Mouse (Mus musculus) myocyte (in vitro differentiated cells): Measurements from ENCODE around the gene Phf6.
"Not testable (repeated sequence)": the region's sequence is repeated elsewhere in the genome, so short reads cannot be mapped to it uniquely, and the experiment has no call there.

ENCODE experiments used
- MAX ChIP-seq: IDR thresholded peaks from one replicate; pipeline ENCODE4 v1.6.1; 2011; ENCODE audit warnings: low read depth, mild to moderate bottlenecking, control low read depth
- MYOG ChIP-seq, 3 experiments: IDR thresholded peaks; one replicate each; pipeline ENCODE4 v1.6.1; 2011; ENCODE audit warnings: control low read depth in 2 of 3, low read depth in 2 of 3, mild to moderate bottlenecking in 2 of 3; ENCODE audit not compliant: insufficient read length in 2 of 3, control insufficient read depth in 1 of 3, insufficient read depth in 1 of 3
- POLR2A ChIP-seq: IDR thresholded peaks from one replicate; pipeline ENCODE4 v1.6.1; 2011; ENCODE audit warnings: low read depth, mild to moderate bottlenecking, control low read depth, moderate library complexity; ENCODE audit not compliant: insufficient read length
- SRF ChIP-seq: IDR thresholded peaks from one replicate; pipeline ENCODE4 v1.6.1; 2011; ENCODE audit warnings: low read depth; ENCODE audit not compliant: control insufficient read depth, insufficient read length
- TCF12 ChIP-seq: IDR thresholded peaks from one replicate; pipeline ENCODE4 v1.6.1; 2011; ENCODE audit warnings: mild to moderate bottlenecking, control low read depth; ENCODE audit not compliant: poor library complexity, insufficient read depth, severe bottlenecking

DNA sequence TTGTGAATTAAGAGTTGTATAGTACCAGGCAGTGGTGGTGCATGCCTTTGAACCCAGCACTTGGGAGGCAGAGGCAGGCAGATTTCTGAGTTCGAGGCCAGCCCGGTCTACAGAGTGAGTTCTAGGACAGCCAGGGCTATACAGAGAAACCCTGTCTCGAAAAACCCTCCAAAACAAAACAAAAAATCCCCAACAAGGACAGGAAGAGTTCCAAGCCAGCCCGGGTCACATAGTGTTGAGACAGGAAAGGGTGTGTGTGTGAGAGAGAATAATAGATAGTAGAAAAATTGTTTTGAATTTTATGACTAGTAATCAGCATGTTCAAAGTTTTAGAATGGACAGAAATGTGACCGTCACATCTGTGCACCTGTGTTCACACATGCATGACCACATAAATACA, 82.7 kb downstream of the Phf6 start:
- TF ChIP-seq MAX; POLR2A; SRF; MYOG (IDR thresholded peaks at IDR 0.05; ENCODE audit: control insufficient read depth in 1 of 3, insufficient read depth in 1 of 3, insufficient read length in 2 of 3, low read depth in 2 of 3); TCF12: not testable (repeated sequence)
